Comparison of ENCODE assay signal across 8 mouse cellular contexts in genomic region chr11:101467477-101468262, GRCm38 (mm10). TPM values are rescaled to one million over a fixed set of nuclear protein-coding genes. Genes with fewer than 3 reads are reported as not detected.
DNase-seq lines count a peak whose midpoint lies in the region; ATAC-seq and TF ChIP-seq lines count a peak whose summit lies in the region.

No protein-coding gene starts in this region.

- peaks cover 98% of the 10 kb centered on the region for H3K4me1 ChIP-seq in hindbrain, embryonic 10.5 days (replicated peaks)
- no peaks in the 10 kb centered on the region; the same call in 1 of the 2 replicates for H3K4me1 ChIP-seq in lung, embryonic 14.5 days (ENCODE audit: insufficient read depth)

- H3K36me3 ChIP-seq in hindbrain, embryonic 10.5 days, result peaks cover 29% of the 10 kb centered on the region
- H3K36me3 ChIP-seq in lung, embryonic 14.5 days (ENCODE audit: insufficient read depth), result 0 out of 2 replicates have a peak, but pooled peaks cover under 1% of the 10 kb centered on the region

- ATAC-seq in lung, embryonic 14.5 days (ENCODE audit: insufficient read depth), result peak; percentile 69
- ATAC-seq in neutrophil, adult 5-6 weeks (ENCODE audit: extremely low read depth, insufficient number of reproducible peaks, low FRiP score, poor library complexity, severe bottlenecking), result peak; percentile 17

- H3K27me3 ChIP-seq in hindbrain, embryonic 10.5 days (ENCODE audit: insufficient read depth, poor library complexity, severe bottlenecking), result peaks cover 13% of the 10 kb centered on the region
- no peaks in the 10 kb centered on the region for H3K27me3 ChIP-seq in lung, embryonic 14.5 days (ENCODE audit: insufficient read depth, low read length)

- H3K27ac ChIP-seq in hindbrain, embryonic 10.5 days, result peak overlapping the region; percentile 96
- no peak overlapping the region for H3K27ac ChIP-seq in lung, embryonic 14.5 days (ENCODE audit: low read depth)

- DNase-seq in MEL-GATA-1-ER (ENCODE audit: extremely low read depth, low read depth), result peak; percentile 93
- DNase-seq in cerebellum, adult 8-10 months, result peak; percentile 62
- peak; percentile 41 to 81 for DNase-seq in frontal cortex, adult 2 months (ENCODE audit: extremely low spot score in 1 of 2, low spot score in 1 of 2)
- peak; percentile 86 for DNase-seq in hindbrain, embryonic 10.5 days (ENCODE audit: low spot score)
- DNase-seq in layer of hippocampus, adult 9-10 months (ENCODE audit: low spot score), result peak; percentile 53
- peak; percentile 83 for DNase-seq in lung, embryonic 14.5 days
- peak; percentile 53 to 64 for DNase-seq in thymus, adult 18-20 months

- WGBS in hindbrain, embryonic 10.5 days, result under 1% methylated on average over 54 of the region's 54 CpGs
- under 1% methylated on average over 54 of the region's 54 CpGs for WGBS in lung, embryonic 14.5 days

- H3K9me3 ChIP-seq in hindbrain, embryonic 10.5 days, result no peaks in the 10 kb centered on the region
- no peaks in the 10 kb centered on the region for H3K9me3 ChIP-seq in lung, embryonic 14.5 days (ENCODE audit: low read depth, low read length)

- peak overlapping the region; percentile 98 for H3K4me2 ChIP-seq in lung, embryonic 14.5 days

- TF ChIP-seq CTCF in lung, embryonic 14.5 days (IDR thresholded peaks at IDR 0.05; ENCODE audit: low read depth), result peak; percentile 45

- peak overlapping the region; percentile 75 for H3K4me3 ChIP-seq in hindbrain, embryonic 10.5 days
- H3K4me3 ChIP-seq in lung, embryonic 14.5 days (ENCODE audit: low read depth, low read length), result peak overlapping the region; percentile 77

- H3K9ac ChIP-seq in lung, embryonic 14.5 days, result peak overlapping the region; percentile 60

RNA-seq across cellular contexts. Expression of gene Vat1, which starts 1.6 kb away (rescaled TPM):
- polyA plus RNA-seq in frontal cortex, adult 2 months (2012; rRNA removed), result 41.3 and 41.4 TPM in 2 replicates
- 61.1 and 108 TPM in 2 replicates for polyA plus RNA-seq in hindbrain, embryonic 10.5 days (2016; fragmentation: Nextera tagmentation; extraction: Ambion mirVana)
- 36.3 and 38.2 TPM in 2 replicates for polyA plus RNA-seq in lung, embryonic 14.5 days (2014; fragmentation: Nextera tagmentation; extraction: Ambion mirVana)
- 5.9 and 7.7 TPM in 2 replicates for total RNA-seq in neutrophil, adult 5-6 weeks (2017)

RNA-seq across cellular contexts. Expression of gene Rnd2, which starts 2.9 kb away (rescaled TPM):
- polyA plus RNA-seq in frontal cortex, adult 2 months (2012; rRNA removed), result 155 and 173 TPM in 2 replicates
- 97.9 and 208 TPM in 2 replicates for polyA plus RNA-seq in hindbrain, embryonic 10.5 days (2016; fragmentation: Nextera tagmentation; extraction: Ambion mirVana)
- 4.7 and 5.6 TPM in 2 replicates for polyA plus RNA-seq in lung, embryonic 14.5 days (2014; fragmentation: Nextera tagmentation; extraction: Ambion mirVana)
- 0.70 TPM in 1 of 2 replicates, not detected in the other for total RNA-seq in neutrophil, adult 5-6 weeks (2017)

RNA-seq across cellular contexts. Expression of gene Ifi35, which starts 19.5 kb away (rescaled TPM):
- polyA plus RNA-seq in frontal cortex, adult 2 months (2012; rRNA removed), result 9.0 and 9.1 TPM in 2 replicates
- 3.5 and 3.6 TPM in 2 replicates for polyA plus RNA-seq in hindbrain, embryonic 10.5 days (2016; fragmentation: Nextera tagmentation; extraction: Ambion mirVana)
- polyA plus RNA-seq in lung, embryonic 14.5 days (2014; fragmentation: Nextera tagmentation; extraction: Ambion mirVana), result 11.4 and 12.1 TPM in 2 replicates
- 69.7 and 73.4 TPM in 2 replicates for total RNA-seq in neutrophil, adult 5-6 weeks (2017)

RNA-seq across cellular contexts. Expression of gene Rpl27, which starts 25.6 kb away (rescaled TPM):
- polyA plus RNA-seq in frontal cortex, adult 2 months (2012; rRNA removed), result 480 and 588 TPM in 2 replicates
- polyA plus RNA-seq in hindbrain, embryonic 10.5 days (2016; fragmentation: Nextera tagmentation; extraction: Ambion mirVana), result 414 and 455 TPM in 2 replicates
- 421 and 428 TPM in 2 replicates for polyA plus RNA-seq in lung, embryonic 14.5 days (2014; fragmentation: Nextera tagmentation; extraction: Ambion mirVana)
- total RNA-seq in neutrophil, adult 5-6 weeks (2017), result 281 and 354 TPM in 2 replicates

RNA-seq across cellular contexts. Expression of gene Ptges3l, which starts 42.5 kb away (rescaled TPM):
- 4.1 and 6.6 TPM in 2 replicates for polyA plus RNA-seq in frontal cortex, adult 2 months (2012; rRNA removed)
- 4.0 and 4.5 TPM in 2 replicates for polyA plus RNA-seq in hindbrain, embryonic 10.5 days (2016; fragmentation: Nextera tagmentation; extraction: Ambion mirVana)
- polyA plus RNA-seq in lung, embryonic 14.5 days (2014; fragmentation: Nextera tagmentation; extraction: Ambion mirVana), result 9.3 and 11.5 TPM in 2 replicates
- total RNA-seq in neutrophil, adult 5-6 weeks (2017), result 0.49 and 1.5 TPM in 2 replicates

Comparison
In these comparisons a context has a peak if more than half of its experiments do, and no peak if none do; other contexts are left out.
1. RNA of gene Rnd2, which starts 2.9 kb away (polyA plus RNA-seq): 97.9 to 208 TPM in hindbrain, embryonic 10.5 days and 155 to 173 TPM in frontal cortex, adult 2 months; 4.7 to 5.6 TPM in lung, embryonic 14.5 days; every median in the first group is over 10 times any median in the second.
2. Peak in every context shown above with its lines, with median percentiles within 50 percentile points of each other: DNase-seq.